Mouse (Mus musculus): ENCODE results near the gene Srebf2.

The Srebf2 gene

DNA sequence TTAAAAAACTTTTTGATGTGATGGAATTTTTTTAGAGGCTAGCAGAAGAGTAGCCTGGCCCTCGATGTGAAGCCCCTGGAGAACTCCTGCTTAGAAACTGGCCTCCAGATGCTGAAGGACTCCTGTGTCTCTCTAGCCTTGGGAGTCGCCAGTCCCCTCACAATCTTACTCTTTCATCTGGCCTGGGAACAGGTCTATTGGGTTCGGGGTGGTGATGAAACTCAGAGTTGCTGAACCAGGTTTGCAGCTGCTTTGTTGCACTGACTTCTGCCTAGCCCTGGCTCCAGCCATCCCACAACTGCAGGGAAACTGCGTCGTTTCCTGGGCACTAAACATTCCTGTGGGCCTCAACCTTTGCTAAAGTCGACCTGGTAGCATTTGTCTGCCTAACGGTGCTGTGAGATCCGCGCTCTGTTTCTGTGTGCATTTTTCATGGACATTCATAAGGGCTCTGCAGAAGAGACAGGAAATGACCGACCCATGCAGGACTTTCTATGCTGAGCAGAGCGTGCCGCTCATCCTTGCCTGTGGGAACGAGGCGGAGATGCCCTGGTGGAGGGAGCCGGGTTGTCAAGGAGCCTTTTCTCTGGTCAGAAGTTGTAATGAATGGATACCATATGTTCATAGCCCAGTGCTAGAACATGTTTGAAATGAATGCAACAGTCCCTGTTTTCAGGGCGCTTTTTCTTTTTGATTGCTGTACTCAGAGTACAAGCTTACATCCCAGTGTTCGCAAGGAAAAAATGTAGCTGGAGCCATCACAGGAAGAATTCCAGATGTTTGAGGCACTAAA, 11.5 kb downstream of the Srebf2 start:
- DNase-seq, result no peak

DNA sequence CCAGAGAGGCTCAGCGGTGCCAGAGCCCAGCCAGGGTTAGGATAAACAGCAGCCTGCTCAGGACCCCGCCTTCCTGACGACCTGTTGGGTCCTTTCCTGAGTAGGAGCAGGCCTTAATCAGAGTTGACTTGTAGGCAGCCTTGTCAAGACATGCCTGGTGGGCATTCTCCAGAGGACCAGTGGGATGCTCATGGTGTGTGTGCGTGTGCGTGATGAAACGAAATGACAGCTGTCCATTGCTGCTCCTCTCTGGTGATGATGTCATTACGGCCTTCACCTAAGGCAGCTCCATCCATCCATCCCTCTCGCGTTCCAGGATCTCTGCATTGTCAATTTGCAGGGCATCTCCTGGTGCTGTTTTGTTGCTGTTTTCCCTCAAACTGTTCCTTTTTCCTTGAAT, 12.5 kb downstream of the Srebf2 start:
- no peak for DNase-seq

DNA sequence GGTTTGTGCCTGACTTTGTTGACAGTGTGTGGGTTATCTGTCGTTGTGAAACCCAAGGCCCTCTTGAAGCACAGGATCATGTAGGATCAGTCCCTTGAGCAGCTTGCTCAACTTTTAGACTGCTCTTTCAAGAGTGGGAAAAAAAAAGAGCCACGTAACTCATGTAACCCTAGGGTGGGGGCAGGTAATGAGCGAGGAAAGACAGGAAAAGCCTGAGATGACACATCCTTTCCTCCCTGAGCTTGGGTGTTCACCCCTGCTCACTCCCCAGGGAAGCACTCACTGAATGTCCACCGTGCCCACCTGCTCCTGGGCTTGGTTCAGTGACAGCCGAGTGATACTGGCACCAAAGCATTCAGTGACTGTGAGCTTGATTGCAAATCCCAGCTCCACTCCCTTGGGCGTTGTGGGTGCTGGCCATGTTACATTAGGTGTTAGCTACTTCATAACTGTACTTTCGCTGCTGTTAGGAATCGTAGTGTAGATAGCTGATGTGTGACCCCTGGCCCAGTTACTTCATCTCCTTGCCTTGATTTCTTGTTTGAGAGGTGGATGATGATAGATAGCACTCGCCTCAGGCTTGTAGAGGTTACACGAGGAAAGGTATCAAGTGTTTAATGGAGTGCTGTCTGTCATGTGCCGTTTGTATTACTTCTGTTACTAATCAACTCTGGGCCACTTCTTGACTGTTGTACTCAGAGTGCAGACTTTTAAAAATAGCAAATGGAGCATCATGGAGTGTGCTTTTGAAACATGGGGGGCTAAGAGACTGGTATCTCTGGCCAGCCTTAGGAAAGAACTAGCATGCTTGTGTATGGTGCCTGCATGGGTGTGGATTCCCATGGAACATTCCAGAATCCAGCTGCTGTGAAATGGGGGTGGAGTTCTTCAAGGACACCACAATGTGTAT, 14.0 kb downstream of the Srebf2 start:
- no peak for DNase-seq

DNA sequence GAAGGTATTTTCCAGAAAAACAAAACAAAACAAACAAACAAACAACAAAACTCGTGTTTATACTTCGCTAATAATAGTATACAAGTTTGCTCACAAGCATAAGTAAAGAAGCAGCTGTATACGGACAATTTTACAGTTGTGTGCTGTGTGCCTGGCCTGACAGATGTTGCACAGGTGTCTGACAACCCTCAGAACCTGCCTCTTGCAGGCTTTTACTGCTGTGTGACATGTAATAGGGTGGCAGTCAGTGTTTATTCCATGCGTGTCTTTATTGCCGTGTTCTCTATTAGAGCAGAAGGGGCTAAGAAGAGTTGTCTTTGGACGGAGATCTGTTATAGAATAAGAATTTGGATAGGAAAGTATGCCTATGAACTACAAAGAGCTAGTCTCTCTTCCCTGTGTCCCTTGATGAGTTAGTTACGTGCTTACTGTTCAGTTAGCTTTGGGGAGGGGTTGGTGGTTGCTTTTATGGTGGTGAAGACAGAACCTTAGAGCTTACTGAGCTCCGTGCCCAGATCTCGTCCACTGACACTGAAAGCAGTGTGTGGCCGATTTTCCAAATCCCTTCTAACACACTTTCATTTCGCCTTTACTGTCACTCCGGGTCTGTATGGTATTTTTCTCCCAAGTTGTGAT, 15.1 kb downstream of the Srebf2 start:
- DNase-seq, result no peak

DNA sequence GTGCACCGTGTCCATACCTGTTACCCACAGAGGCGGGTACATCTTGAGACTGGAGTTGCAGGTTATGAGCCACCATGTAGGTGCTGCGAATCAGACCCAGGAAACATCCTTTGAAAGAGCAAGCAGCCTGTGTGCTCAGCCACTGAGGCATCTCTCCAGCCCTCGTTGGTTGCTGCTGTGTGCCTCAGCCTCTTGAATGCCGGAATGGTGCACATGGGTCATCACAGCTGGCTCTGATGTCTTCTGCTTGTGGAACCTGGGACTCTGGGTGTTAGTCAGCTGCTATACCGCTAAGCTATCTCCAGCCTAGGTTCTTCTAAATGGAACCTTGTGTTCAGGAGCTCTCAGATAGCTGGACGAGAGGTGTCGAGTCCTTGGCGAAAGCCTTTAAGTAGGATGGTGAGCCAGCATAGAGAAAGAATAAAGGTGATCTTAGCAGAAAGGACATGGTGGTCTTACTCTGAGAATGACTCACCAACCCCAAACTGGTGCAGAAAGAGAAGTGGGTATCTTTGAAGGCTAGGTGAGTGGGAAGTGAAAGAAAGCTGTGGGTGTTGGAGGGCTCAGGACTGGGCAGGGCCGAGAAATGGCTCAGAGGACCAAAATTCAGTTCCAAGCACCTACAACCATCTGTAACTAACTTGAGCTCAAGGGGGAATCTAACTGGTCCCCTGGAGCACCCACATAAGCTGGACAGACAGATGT, 16.5 kb downstream of the Srebf2 start:
- no peak for DNase-seq

DNA sequence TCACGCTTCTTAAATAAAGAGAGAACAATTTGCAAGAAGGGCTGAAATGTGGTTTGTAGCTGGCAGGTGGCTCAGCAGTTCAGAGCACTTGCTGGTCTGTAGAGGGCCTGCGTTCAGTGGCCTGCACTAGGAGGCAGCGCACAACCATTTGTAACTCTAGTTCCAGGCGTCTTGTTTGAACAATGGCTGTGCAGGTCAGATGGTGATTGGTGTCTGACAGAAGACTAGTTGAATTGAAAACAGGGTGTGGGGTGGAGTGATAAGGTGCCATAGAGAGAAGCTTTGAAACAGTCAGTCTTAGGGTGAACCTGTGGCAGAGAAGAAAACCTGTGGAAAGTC, 17.0 kb downstream of the Srebf2 start:
- DNase-seq, result no peak

DNA sequence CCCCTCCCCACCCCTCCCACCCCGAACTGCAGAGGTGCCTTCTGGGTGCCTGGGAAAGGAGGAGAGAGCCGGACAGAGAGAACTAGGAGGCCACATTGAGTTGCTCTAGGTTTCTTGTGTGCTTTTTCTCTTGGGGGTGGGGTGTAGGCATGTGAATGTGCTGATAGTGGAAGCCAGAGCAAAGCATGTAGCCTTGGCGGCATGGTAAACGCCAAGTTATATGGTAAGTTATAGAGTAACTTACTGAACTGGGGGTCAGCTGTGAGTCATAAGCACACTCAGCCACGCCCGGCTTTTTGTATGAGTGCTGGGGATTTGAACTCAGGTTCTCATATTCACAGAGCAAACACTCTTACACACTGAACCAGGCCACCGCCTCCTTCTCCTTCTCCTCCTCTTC, 17.5 kb downstream of the Srebf2 start:
- DNase-seq, result no peak

DNA sequence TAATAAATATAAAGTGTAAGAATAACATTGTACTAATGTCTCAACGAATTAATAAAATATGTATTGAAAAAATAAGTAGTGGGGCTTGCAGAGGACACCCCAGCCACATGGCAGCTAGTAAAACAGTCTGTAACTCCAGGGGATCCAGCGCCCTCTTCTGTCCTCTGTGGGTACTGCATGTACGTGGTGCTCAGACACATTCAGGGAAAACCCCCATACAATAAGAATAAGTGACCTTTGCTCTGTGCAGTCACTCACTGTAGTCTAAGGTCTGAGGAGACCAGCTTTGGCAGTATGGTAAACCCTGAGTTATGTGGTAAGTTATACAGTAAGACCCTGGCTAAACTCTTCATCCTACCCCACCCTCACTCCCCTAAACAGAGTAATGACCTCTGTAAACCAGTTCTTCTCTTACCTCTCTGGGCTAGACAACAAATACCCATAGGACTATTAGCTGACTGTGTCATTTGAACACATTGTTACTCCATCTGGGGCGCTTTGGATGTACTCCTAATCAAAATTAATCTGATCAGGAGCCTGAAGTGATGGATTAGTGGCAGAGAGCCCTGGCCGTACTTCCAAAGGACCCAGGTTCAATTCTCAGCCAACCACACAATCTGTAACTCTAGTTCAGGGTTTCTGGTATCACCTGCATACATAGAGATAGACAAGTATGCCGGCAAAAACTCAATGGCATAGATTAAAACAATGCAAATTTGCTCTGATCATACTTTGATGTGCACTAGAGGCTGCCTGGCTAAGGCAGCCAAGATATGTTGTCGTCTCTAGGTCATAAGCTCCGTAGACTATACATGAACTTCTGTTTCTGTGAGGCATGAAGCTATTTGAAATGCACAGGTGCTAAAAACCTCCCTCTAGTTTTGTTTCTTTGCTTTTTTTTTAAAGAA, 18.6 kb downstream of the Srebf2 start:
- DNase-seq, result peak; percentile 90 to 94

DNA sequence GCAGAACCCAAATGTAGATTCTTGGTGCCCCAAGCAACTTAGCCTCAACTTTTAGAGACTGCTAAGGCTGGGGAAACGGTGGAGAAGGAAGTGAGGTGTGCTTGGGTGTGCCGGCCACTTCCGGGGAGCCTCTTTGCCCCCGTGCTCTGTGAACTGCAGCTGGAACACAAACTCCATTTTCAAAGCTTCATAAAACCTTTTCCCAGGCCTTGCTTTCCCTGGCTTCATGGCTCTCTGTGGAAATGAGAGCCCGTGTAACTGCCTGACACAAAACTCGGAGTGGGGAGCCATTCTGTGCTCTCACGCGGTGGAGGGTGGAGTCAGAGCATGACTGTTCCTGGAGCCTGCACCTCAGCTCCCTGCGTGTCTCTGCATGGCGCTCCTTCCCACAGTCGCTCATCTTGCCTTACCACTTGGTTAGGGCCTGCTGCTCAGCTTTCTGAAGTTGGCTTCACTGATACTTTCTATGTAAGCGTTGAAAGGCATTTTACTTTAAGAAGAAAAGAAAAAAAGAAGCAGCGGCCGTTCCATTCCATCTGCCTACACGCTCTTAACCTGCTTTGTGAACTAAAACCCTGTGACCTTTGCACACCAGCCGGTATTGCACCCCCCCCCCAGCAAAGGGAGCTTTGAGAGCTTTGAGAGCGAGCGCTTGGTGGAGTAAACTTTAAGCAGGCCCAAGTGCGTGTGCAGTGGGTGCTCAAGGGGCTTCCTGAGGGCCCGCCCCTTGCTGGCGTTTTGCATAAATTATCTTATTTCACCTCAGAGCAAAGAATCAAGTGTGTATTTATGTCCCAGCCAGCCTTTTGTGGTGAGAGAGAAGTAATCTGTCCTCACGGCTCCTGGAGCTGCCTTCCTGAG, 19.5 kb downstream of the Srebf2 start:
- no peak for DNase-seq

DNA sequence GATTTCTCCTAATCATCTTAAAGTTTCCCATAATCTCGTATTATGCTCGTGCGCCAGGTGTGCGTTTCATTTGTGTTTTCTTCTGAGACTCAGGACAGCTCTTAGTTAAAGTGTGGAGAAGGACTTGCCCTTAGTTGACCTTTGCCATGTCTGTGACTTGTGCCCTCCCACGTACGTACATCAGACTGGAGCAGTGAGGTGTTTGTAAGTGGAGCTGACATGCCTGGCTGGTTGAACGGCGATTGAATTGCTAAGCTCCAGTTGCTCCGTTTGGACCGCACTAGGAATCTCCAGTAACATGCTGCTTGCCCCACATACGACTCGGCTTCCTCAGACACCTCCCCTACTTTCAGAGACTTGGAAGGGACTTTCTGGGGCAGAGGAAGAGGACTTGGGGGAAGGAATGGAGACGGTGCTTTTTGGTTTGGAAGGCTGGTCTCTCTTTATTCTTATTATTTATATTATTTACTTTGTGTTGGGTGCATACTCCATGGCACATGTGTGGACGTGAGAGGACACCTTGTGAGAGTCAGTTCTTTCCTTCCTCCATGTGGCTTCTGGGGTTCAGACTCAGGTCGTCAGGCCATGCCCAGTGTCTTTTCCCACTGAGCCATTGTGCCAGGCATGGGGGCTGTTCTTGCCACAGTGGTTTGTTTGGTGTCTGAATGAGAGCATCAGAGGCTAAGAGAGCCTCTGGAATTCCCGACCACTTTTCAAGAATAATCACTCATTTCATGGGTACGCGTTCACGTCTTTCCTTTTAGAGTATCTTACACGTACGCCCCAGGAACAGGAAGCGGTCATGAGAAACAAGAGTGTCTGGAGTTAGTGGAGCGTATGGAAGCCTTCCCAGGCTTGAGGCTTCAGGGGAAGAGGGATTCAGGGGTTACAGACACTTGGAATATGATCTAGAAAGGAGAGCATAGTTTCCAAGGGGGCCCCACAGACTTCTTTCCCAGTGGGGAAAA, 20.5 kb downstream of the Srebf2 start:
- peak in 1 of 2 experiments; percentile 56 for DNase-seq

DNA sequence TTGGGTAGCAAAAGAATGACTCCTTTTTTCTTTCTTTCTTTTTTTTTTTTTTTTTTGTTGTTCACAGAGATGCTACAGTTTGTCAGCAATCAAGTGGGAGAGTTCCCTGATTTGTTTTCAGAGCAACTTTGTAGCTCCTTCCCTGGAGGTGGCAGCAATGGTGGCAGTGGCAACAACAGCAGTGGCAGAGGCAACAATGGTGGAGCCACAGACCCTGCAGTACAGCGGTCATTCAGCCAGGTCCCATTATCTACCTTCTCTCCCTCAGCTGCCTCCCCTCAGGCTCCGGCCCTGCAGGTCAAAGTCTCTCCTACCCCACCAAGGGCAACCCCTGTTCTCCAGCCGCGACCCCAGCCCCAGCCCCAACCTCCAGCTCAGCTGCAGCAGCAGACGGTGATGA, 22.7 kb downstream of the Srebf2 start:
- no peak for DNase-seq

DNA sequence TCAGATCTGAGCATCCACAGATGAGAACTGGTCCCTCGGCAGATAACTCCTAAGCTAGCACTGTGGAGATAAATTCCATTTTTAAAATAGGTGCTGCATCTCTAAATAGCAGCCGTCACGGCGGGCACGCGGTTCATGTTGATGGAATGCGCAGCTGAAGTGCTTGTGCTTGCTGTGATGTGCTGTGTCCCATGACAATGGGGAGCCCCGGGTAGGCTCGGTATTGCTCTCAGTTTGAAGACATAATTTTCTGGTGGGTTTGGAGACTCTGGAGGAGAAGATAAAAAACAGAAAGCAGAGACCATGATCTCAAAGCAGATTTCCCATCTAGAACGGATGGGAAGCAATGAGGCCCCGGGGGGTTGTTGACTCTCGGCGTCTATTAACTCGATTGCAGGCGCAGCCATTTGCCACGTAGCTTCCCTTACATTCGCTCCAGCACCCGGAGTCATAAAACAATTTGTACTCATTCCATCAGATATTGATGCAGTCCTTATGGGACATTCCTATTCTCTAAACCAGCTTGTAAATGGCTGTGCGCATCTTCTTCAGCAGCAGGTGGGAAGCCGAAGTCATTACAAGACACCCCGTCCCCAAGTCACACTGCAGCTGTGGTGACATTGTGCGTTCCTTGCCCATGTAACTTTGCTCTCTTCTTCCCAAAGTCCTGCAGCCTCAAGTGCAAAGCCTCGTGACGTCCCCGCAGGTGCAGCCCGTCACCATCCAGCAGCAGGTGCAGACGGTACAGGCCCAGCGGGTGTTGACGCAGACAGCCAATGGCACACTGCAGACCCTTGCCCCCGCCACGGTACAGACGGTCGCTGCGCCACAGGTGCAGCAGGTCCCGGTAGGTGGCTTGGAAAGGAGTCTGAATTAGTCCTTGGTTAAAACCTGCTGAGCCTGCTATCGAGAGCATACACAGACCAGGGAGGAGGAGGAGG, 23.7 kb downstream of the Srebf2 start:
- DNase-seq, result peak; percentile 73 to 79

DNA sequence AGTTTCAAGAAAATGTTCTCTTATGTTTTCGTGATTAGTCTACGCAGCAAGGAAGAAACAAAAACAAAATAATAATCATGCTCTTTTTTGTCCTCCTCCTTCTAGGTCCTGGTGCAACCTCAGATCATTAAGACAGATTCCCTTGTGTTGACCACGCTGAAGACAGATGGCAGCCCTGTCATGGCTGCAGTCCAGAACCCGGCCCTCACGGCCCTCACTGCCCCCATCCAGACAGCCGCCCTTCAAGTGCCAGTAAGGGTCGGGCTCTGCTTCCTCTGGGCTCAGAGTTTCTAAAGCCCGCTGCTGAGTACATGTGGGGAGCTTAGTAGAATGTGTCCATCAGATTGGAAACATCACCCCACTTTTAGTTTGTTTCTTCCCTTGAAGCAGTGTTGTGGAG, 25.7 kb downstream of the Srebf2 start:
- DNase-seq, result peak; percentile 90 to 94

DNA sequence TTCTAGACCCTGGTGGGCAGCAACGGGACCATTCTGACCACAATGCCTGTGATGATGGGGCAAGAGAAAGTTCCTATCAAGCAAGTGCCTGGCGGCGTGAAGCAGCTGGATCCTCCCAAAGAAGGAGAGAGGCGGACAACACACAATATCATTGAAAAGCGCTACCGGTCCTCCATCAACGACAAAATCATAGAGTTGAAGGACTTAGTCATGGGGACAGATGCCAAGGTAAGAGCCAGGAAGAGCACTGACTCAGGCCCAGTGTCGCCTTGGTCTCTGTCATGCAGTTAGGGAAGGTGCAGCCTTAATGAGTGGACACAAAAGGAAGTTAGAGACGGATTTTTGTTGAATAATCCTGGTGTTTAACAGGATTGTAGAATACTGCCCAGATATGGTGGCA, 28.1 kb downstream of the Srebf2 start:
- no peak for DNase-seq

DNA sequence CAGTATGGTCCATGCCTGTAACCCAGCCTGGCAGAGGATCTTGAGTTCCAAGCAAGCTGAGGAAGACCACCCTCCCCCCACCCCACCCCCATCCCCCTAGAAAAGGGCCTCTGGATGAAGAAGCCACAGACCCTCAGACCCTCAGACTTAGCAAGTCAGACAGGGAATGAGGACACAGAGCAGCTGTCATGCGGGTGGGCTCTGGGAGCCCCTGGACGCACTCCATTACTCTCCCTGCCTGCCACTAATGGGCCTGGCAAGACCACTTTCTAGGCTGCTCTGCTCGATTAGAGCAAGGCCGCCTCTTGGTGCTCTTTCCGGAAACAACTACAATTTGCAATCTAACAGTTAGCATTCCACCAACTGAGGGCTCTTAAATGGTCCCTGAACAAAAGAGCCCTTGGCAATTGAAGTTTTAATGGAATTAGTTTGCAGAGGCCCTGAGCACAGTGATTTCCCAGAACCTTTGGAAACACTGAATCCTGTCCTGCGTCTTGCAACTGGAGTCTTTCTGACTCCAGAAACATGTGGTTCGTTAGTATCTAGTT, 30.8 kb downstream of the Srebf2 start:
- DNase-seq, result no peak

DNA sequence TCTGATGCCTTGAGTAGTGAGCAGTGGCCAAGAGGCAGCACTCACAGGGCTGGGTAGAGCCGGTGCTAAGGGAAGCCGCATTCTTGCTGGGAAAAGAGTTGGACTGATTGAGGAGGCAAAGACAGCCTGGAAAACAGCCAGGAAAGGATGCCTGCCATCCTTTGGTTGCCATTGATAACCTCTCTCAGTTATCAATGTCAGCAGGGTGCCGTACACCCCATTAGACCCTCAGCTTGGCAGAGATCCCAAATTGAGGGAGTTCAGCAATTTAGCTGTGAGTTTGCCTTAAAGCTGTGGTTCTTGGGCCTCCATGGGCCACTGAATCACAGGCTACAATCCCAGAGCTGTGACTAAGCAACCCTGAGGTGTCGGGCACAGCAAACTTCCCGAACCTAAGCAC, 34.1 kb downstream of the Srebf2 start:
- DNase-seq, result no peak

DNA sequence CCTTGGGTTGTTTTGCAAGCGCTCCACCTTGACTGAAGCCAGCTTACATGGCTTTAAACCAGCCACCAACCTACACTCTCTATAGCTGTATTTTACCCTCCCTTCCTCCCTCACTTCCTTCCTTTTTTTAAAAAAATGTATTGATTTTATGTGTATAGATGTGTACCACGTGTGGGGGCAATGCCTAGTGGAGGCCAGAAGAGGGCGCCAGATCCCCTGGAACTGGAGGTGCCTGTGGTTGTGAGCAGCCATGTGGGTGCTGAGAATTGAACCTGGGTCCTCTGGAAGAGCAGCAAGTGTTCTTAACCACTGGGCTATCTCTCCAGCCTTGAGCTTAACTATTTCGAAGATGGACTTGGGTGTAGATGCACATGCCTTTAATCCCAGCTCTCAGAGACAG, 35.3 kb downstream of the Srebf2 start:
- no peak for DNase-seq

DNA sequence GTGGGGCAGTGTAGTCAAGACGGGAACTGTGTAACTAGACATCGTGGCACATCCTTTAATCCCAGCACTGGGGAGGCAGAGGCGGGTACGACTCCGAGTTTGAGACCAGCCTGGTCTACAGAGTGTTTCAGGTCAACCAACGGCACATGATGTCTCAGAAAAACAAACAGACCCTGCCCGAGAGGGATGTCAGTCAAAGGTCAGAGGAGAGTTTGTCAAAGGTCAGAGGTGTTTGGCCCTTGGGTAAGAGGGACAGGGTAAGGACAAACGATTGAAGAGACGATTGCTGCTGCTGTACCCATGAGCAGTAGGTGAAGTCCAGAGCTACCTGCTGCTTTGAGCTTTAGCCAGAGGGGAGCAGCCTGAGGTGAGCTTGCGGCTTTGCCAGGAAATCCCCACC, 36.6 kb downstream of the Srebf2 start:
- DNase-seq, result no peak
